Mouse (Mus musculus) heart, postnatal 10 days (tissue): Measurements from ENCODE around the gene Asns. TPM values are rescaled to one million over a fixed set of nuclear protein-coding genes. Genes with fewer than 3 reads are reported as not detected.
"Not testable (repeated sequence)": the region's sequence is repeated elsewhere in the genome, so short reads cannot be mapped to it uniquely, and the experiment has no call there.

ENCODE experiments used
- DNase-seq, 2 experiments: peaks; one replicate each; pipeline ENCODE4 v3.0.0; 2021
- intact Hi-C: fragments of 180-260 bp; cut with DNase I; formaldehyde crosslinking; loops from one replicate; pipeline ENCODE4 v1.15.1; 2025
- total RNA-seq, 2 experiments: library from RNA; stranded (reverse); gene quantifications; 2 replicates each; pipeline ENCODE4 v1.2.3; 2021

Asns gene
- total RNA-seq, 2 experiments from 2014 or later = 7.5 to 10.3 TPM

GRCm38 (mm10) chr6:7689180-7689579 lies 3.9 kb downstream of the Asns start:
- no peak for DNase-seq
- intact Hi-C loops = no loop called here

- intact Hi-C loops = no loop called here
Observed at GRCm38 (mm10) chr6:7686047-7686446, 7.0 kb downstream of the Asns start.

GRCm38 (mm10) chr6:7676194-7676901 lies 16.7 kb downstream of the Asns start:
- intact Hi-C loops = no loop called here
- no peak for DNase-seq

More at GRCm38 (mm10) chr6:7686047-7686446, 7.0 kb downstream of the Asns start:
- no peak for DNase-seq

GRCm38 (mm10) chr6:7672438-7673253 lies 20.4 kb downstream of the Asns start:
- DNase-seq = no peak
- intact Hi-C loops = no loop called here

GRCm38 (mm10) chr6:7671429-7671828 lies 21.6 kb downstream of the Asns start:
- no peak for DNase-seq
- intact Hi-C loops = no loop called here

- peak; percentile 10 to 20 for DNase-seq
- intact Hi-C loops = no loop called here
Observed at GRCm38 (mm10) chr6:7670588-7670987, 22.5 kb downstream of the Asns start.

GRCm38 (mm10) chr6:7669721-7670120 lies 23.3 kb downstream of the Asns start:
- DNase-seq = no peak
- intact Hi-C loops = no loop called here

- intact Hi-C loops = no loop called here
- no peak for DNase-seq
Observed at GRCm38 (mm10) chr6:7668332-7668731, 24.7 kb downstream of the Asns start.

GRCm38 (mm10) chr6:7665902-7666301 lies 27.2 kb downstream of the Asns start:
- DNase-seq, intact Hi-C loops: not testable (repeated sequence)

GRCm38 (mm10) chr6:7661455-7661854 lies 31.6 kb downstream of the Asns start:
- peak in 1 of 2 experiments; percentile 6 for DNase-seq
- intact Hi-C loops = loop anchor here (2.0 to 5.0 kb wide), 2 partner anchors 659 to 719 kb away; no protein-coding TSS in a partner anchor

- DNase-seq = peak; percentile 19 to 38
Observed at GRCm38 (mm10) chr6:7660377-7661080, 32.5 kb downstream of the Asns start.

GRCm38 (mm10) chr6:7656601-7657000 lies 36.5 kb downstream of the Asns start:
- intact Hi-C loops = no loop called here
- no peak for DNase-seq

More at GRCm38 (mm10) chr6:7660377-7661080, 32.5 kb downstream of the Asns start:
- intact Hi-C loops = loop anchor here (2.0 to 5.0 kb wide), 2 partner anchors 658 to 718 kb away; no protein-coding TSS in a partner anchor

- DNase-seq = no peak
- intact Hi-C loops = no loop called here
Observed at GRCm38 (mm10) chr6:7648458-7648857, 44.6 kb downstream of the Asns start.

Other genes starting within 250 kb of the Asns start
- gene Tac1, start 138.4 kb downstream of the Asns start, total RNA-seq = not detected
- 10 to 100 TPM; 18.5 to 19.7 TPM for gene C1galt1, start 151.6 kb upstream of the Asns start, total RNA-seq